Mouse (Mus musculus) left cerebral cortex, adult 9 months (tissue): ENCODE measurements around the gene Mettl16.
A peak's percentile ranks its signal among the peaks of the same experiment; 100 is the strongest.

Experiments used
- DNase-seq, 2 experiments: peaks; one replicate each; pipeline ENCODE4 v3.0.0; 2022; ENCODE audit warnings: low spot score in 2 of 2

Gene Mettl16

DNA sequence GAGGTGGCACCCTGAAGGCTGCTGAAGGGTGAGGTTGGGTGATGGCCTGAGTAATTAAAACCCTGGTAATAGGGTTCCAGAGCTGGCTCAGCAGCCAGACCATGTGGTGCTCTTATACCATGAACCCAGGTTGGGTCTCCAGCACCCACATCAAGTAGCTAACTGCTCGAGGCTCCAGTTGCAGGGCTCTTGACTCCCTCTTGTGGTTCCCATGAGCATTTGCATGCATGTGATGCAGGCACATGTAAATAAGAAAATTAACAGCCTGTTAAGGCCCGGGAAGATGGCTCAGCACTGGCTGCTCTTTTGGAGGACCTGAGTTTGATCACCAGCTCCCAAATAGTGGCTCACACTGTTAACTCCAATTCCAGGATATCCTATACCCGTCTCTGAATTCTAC, 75.2 kb downstream of the Mettl16 start:
- DNase-seq, result no peak

GRCm38 (mm10) chr11:74847919-74848521, 77.4 kb downstream of the Mettl16 start:
- peak in 1 of 2 experiments; percentile 77 for DNase-seq

GRCm38 (mm10) chr11:74850998-74851661, 80.5 kb downstream of the Mettl16 start:
- DNase-seq, result no peak

GRCm38 (mm10) chr11:74857756-74858155, 87.1 kb downstream of the Mettl16 start:
- no peak for DNase-seq

GRCm38 (mm10) chr11:74862129-74862528, 91.5 kb downstream of the Mettl16 start:
- no peak for DNase-seq

DNA sequence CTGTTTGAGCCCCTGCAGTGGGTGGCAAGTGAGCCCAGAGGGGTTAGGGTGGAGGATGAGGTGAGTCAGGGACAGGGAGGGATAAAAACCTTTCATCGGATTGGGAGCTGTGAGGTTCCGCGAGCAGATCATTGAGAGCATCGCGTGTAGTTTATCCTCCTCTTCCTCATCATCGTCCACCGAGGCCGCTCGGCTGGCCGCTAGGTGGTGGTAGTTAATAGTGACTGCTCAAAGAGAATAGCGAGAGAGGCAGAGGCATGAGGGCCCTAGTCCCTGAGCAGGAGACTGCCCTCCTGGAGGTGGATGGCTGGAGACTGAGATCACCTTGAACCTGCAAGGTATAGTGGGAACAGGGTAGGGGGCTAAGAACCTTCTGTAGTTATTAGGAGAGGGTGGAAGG, 92.8 kb downstream of the Mettl16 start:
- no peak for DNase-seq

DNA sequence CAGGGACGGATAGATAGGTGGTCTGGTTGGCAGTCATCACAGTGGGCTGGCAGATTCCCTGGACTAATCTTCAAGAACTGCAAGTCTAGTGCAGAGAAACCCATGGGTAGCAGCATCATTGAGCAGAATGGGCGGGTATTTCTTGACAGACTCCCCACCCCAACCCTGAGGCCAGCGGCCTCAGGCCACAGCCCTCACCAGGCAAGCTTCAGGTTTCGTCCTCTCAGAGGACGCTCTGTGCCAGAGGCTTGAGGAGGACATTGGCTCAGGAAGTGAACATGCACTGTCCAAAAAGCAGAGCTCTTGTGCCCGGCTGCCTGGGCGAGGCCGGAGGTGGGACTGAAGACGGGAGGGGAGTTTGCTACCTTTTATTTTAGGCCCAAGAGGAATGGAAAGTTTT, 93.8 kb downstream of the Mettl16 start:
- no peak for DNase-seq

- DNase-seq, result no peak
Measured at GRCm38 (mm10) chr11:74865252-74865651, 94.6 kb downstream of the Mettl16 start.

DNA sequence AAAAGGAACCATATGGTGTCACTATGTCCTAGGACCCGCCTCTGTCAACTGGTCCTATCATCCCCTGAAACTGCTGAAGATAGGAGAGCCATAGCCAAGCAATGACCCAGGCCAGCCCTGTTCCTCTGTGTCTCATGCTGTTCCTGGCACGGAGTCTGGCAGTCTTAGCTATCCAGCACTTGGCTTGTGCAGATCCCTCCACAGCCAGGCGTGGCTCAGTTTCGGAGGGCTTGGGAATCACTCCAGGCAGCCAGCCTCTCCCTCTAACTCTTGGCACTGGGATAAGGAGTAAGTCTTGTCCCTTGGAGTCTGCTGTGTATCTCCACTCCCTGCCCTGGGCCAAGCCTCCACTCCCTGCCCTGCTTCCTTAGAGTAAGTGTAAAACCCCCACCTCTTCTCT, 96.0 kb downstream of the Mettl16 start:
- DNase-seq, result peak in 1 of 2 experiments; percentile 46

- no peak for DNase-seq
Measured at GRCm38 (mm10) chr11:74867181-74867580, 96.6 kb downstream of the Mettl16 start.

DNA sequence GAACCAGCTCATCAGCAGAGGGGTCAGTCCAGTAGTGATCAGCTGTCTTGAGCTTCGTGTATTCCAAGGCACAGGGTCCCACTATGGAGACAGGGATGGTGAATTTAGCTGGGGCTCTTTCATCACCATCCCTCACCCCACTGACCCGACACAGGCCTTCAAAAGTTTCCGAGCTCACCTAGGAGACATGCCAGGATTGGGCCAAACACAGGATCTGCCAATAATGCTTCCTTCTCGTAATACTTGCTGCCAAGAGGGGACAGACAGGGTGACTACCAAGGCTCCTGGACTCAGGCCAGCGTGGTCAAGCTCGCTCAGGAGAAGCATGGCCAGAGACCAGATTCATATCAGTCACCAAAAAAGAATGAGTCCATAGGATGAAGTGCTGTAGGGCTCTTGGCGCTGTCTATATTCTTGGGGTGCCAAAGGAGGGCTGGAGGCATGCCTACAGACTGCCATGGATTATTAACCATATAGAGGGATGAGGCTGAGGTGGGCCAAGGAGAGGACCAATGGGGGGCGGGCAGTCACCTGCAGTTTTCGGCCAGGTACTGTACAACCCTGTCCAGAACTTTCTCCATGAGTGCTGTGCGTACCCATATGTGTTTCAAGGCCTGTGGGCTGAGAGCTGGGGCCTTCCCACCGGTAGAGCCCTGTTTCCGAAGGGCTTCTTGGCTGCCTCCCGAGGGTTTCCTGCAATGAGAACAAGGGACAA, 97.6 kb downstream of the Mettl16 start:
- DNase-seq, result no peak

- no peak for DNase-seq
Measured at GRCm38 (mm10) chr11:74869603-74870002, 99.0 kb downstream of the Mettl16 start.

DNA sequence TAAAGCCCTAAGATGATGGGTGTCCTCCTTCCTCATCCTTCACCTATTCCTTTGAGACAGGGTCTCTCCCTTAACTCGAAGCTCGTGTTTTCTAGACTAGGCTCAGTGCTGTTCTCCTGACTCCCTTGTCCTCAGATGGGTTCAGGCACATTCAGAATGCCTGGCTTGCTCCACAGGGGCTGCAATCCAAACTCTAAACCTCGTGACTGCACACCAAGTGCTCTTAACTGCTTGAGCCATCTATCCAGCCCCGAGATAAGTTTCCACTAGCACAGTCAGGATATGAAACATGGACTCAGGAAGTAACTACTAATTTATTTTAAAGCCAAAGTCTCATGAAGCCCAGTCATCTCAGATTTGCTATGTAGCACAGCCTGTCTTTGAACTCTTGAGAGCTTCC, 99.9 kb downstream of the Mettl16 start:
- DNase-seq, result no peak

- peak in 1 of 2 experiments; percentile 67 for DNase-seq
Measured at GRCm38 (mm10) chr11:74870991-74871622, 100.5 kb downstream of the Mettl16 start.

DNA sequence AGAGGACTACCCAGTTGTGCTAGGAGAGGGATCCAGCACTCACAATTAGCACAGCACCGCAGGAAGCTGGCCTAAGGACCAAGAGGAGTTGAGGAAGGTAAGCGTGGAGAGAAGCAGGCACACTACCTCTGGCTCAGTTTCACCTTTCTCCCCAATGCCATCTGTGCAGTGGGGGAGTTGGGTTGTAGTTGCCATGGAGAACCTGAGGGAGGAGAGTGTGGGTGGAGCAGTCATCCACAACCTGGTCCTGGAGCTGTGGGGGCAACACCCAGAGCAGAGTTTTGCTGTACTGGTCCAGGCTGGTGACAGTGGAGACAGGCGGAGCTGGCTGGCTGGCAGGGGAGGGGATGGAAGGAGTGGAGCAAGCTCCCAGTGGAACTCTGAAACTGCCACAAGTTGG, 104.0 kb downstream of the Mettl16 start:
- DNase-seq, result peak in 1 of 2 experiments; percentile 60

DNA sequence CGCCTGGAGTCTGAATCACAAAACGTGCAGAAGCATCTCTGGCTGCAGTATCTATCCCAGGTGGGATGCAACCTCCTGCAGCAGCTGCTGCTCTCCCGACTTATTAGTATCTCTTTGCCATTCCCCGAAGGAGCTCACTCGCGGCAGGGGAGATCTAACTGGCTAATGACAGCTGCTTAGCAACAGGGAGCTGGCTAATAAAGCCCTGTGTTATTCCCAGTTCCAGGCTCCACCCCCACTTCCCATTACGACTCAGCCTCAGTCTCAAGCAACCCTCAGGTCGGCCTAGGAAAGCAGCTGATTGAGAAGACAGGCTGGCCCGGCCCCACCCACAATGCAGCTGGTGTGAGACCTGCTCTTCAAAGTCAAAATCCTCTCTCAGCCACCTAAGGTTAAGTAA, 106.2 kb downstream of the Mettl16 start:
- DNase-seq, result peak; percentile 71 to 72
